Mouse (Mus musculus) right cerebral cortex, postnatal 36 days (tissue): ENCODE results near the gene Slc25a39.

ENCODE experiments used
- DNase-seq, 2 experiments: peaks; one replicate each; pipeline ENCODE4 v3.0.0; 2022; ENCODE audit warnings: low spot score in 2 of 2, mixed read lengths in 1 of 2

The Slc25a39 gene

DNA sequence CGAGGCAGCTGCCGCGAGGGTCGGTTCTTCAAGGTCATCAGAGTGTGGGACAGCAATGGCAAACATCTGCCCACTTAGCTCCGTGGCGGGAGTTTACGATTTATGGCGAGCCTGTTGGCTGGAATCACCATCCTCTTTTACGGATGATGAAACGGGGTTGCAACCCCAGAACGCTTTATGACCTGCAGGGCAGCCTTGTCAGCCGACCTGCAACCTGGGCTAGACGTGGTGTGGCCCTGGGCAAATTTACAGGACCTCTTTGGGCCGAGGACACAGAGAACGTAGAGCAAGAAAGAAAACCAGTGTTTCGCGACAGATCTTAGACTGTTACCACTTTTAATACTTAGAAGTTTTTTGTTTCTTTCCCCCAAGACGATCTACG lies at the start of gene Slc25a39:
TSS of gene Slc25a39 (minus strand) at position 113 of the 382 bp plus-strand sequence.
- no peak for DNase-seq

DNA sequence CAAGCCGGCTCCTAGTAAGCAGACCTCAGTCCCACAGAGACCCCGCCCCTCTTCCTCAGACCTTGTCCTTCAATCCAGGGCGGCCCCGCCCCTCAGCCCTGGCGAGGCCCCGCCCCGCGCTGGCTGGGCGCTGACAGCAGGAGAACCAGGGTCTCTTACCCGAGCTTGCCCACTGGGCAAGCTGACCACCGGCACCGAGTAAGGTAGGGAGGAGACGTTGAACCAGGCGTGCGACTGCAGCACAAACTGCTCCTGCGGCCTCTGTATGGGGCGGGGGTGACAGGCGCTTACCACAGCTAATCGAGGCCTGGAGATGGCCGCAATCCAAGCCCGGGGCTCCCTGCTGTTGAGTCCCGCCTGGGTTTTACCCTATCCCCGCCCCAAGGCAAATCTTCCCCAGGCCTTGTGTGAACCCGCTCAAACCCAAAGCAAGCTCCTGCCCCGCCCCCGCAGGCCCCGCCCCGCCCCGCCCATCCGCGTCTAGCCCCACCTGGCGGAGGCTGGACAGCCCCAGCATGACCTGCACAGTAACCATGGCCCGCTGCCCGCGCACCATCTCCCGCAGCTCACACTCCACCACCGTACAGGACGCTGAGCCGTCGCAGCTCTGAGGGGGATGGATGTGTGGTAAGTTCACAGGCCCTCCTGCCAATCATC lies 48.1 kb upstream of the Slc25a39 start:
- no peak for DNase-seq

DNA sequence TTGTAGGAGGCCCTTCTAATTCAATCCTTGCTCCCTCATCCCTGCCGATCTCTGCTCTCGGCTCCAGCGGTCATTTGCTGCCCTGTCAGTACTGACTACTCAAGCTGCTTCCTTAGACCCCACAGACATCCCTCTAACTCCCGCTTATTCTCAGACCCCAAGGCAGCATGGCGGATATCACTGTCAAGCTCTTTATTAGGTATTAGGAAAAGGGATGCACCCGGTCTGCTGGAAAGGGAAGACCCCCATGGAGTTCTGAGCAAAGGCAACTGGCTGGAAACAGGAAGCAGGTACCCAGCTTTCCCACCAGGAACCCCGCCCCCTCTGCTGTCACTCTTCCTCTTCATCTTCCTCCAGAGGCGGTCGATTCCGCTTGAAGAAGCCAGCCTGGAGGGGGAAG lies 45.4 kb upstream of the Slc25a39 start:
- no peak for DNase-seq

DNA sequence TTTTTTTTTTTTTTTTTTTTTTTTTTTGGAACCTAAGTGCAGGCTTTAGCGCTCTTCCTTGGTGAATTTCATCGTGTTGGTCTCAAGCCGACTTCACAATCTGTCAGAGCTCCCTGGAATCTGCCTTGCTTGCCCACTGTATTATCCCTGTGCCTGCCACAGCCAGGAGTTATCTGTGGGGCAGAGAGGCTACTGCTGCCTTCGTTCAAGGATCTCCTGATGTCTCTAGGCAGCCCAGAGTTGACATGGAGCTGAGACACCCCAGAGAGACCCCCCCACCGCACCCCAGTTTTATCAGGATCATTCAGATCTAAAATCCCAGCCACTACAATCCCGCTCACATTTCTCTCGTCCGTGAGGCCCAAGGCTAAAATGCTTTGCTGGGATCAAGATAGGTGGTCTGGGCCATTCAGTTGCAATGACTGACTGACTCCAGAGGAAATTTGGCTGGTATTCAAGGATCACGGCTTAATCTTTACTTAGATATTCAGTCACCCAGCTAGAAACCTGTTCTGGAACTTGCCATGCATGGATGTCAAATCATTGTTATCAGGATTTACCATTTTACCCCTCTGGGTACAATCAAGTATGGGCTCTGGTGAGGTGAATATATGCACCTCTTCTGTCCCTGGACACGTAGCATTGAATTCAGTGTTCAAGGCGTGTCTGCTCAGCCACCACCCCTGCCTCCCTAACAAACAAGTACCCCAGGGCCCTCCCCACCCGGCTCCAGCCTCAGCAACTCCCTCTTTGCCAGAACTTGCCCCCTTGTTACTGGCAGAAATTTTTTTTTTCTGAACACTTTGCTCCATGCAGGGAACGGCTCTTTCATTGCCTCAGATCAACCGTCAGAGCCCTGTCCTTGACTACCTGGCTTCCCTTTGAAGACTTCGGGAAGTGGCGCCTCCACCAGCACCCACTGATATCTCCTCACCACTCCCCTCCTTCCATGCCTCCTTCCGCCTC lies 41.6 kb upstream of the Slc25a39 start:
- no peak for DNase-seq

DNA sequence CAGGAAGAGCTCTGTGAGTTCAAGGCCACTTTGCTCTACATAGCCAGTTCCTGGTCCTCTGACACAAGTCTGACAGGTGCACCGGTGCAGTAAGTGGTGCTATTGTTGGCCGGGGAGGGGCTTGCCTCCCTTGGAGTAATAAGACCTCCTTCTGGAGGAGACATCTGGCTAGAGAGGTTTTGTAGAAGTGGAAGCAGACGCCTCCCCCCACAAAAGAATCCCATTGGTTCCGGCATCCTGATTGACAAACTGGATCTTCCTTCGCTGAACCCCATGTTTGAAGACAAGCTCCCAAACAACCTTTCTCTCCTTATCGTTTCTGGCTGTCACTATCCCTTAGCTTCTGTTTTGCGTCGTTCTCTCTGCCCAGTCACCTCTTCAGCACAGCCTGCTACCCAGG lies 40.6 kb upstream of the Slc25a39 start:
- DNase-seq = no peak

DNA sequence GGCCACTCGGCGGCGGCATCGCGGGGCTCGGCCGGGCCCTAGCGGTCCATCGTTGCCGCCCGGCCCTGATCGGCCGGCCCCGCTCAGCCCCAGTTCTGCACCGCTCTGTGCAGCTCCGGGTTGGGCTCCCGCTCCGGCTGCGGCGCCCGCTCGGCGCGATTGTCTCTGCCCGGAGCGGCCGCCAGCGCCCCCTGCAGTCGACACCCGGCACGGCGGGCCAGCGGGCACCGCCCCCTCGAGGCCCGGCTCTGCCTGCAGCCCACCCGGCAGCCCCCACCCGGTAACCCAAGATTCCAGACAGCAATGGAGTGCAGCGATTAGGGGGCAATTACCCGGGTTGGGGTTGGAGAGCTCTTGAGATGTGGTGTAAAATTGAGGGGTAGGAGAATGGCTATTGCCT lies 39.8 kb upstream of the Slc25a39 start, which contains the start of gene Fam171a2:
TSS of gene Fam171a2 (minus strand) at position 186 of the 400 bp plus-strand sequence.
- DNase-seq = no peak

DNA sequence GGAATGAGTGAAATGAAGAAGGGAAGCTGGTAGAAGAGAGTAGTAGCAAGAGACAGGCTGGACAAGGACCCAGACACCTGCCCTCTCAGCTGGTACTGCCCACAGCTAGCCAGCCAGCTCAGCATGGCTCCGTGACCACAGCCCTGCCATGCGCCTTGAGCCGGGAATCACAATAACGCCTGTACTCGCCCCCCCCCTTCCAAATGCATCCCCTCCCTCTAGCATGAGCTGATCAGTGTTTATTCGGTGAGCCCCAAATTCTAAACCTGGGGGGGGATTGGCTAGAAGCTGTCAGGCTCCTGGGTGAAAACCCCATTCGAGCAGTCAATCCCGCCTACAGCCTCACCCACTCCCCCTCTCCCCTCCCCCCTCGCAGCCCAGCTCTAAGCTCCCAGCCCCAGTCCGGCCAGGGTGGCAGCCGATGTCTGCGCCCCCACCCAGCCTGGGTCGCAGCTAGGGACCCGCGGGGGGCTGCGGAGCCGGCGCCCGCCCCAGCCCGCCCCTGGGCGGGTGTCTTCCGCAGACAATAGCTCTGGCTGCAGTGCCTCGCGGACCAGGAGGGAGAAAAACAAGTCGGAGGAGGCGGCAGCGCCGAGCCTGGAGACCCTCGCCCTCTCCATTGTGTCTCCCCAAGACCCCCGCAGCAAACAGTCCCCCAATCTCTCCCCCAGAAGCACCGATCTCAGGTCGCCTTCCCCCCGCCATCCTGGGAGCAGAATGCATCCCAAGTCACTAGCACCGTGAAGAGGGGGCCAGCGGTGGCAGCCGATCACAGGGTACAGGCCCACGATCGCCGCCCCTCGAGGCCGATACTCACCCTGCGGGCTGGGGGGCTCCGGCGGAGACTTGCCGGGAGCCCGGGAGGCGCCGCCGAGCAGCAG lies 39.1 kb upstream of the Slc25a39 start:
- DNase-seq = no peak

DNA sequence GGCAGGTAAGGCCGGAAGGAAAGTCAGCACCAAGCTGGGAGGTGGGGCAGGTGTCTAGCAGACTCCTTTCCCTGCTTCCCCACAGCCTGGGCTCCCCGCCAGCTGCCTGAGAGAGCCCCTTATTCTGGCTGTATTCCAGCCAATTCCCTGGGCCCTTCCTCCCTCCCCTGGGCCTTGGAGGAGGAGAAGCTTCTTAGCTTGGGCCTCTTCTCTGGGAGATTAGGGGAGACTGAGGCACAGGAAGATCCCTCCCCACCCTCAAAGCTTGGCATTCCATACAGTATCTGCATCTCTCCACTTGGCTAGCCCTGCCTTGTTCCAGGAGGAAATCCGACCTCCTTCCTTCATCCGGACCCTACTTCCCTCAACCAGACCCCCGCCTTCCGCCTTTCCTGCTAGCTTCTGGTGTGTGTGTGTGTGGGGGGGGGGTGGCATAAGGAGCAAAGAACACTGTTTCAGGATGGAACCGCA lies 38.2 kb upstream of the Slc25a39 start:
- no peak for DNase-seq

DNA sequence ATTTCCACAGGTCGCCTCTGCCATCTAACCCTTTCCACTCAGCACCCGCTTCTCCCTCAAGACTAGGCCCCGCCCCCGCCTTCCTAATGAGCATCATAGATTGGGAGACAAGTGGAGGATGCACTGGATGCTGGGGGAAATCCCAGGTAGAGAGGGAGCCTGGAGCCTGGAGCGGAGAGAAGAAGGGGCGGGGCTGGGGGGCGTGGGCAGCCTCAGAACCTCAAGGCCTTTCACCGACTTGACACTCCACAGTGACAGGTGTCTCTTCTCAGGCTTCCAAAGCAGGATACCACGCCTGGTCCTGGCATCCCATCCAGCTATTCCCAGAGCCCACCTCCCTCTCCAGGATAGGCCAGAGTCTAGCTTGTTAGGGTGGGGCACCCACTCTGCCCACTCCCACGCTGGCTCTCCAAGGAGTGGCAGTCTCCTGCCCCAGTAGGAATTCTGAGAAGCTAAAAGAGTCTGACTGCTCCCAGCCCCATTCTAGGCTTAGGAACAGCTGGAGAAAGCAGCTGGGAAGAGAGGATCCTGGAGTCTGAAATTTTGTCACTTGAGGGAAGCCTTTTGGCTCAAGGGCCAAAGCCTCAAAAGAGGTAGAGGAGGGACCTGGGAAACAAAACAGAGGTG lies 37.6 kb upstream of the Slc25a39 start:
- DNase-seq = no peak

DNA sequence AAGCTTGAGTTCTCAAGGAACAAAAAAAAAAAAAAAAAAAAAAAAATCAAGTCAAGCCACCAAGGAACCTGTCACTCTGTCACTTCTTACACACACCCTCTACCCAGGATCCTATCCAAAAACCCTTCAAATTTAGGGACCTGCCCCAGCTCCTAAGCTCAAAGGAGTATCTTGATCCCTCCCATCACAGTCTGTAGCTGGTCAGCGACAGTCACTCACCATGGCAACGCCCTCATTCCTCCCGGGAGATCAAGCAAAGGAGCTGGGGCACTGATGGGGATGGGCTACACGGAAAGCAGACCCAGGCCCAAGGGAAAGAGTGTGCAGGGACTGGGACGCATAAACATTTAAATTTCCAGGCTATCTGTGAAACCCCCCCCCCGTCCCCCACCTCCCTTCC lies 37.0 kb upstream of the Slc25a39 start:
- DNase-seq = no peak

DNA sequence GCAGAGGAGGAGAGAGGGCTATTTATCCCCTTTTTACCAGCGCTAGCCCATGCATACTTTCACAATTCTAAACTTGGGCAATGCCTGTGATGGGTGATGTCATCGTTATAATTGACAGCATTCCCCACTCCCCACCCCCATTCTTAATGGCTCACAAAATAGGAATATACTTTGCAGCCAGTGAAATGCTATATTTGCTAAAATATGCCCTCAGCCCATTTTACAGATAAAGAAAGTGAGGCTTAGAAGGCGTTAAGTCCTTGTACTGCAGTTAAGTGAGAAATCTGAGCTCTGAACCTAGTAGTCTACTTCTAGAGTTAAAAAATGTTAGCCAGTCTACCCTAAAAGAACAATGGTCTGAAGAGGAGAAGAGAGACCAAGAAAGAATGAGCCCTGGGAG lies 36.6 kb upstream of the Slc25a39 start:
- no peak for DNase-seq

DNA sequence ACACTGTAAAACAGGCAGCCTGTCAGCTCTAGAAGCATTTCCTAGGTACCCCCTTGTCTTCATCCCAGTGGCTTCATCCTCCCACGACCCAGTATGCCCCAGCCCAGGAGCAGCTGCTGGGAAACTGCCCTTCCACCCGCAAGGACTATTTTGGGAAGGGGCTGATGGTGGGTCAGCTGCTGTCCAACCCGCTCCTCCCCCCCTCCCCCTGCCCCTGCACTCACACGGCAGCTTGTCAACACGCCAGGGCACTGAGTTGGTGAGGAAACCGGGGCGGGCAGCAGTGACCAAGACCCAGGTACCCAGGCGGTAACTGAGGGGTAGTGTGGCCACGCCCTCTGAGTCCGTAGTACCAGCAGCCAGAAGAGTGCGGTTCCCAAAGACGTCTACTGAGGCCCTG lies 36.0 kb upstream of the Slc25a39 start:
- DNase-seq = no peak

DNA sequence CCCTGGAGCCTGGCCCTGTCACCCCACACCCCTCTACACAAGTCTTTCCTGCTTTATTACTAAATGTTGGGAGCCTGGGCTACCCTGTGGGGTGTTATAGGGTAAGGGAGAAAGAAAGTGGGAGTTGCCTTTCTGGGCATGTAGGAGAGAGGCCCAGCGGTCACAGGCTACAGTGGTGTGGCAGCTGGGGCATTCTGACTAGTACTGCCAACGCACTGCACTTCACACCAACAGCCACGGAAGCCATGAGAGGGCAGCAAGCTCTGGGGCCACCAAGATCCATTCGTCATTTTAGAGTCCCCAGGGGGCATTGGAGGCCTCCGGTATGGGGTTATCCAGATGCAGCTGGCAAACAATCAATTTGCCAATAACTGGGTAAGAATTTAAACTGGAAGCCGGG lies 34.3 kb upstream of the Slc25a39 start:
- no peak for DNase-seq

DNA sequence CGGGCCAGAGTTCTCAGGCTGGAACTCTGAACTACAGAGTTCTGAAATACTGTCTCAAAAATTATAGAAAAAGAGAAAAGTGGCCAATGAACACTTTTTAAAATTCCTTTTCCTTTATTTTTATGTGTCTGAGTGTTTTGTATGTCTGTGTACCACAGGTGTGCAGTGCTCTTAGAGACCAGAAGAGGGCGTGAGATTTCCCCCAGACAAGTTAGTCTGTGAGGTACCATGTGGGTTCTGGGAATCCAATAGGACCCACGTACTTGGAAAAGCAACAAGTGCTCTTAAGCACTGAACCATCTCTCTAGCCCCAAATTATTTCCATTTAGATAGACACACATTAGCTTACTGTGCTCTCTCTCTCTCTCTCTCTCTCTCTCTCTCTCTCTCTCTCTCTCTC lies 33.7 kb upstream of the Slc25a39 start:
- DNase-seq = no peak

DNA sequence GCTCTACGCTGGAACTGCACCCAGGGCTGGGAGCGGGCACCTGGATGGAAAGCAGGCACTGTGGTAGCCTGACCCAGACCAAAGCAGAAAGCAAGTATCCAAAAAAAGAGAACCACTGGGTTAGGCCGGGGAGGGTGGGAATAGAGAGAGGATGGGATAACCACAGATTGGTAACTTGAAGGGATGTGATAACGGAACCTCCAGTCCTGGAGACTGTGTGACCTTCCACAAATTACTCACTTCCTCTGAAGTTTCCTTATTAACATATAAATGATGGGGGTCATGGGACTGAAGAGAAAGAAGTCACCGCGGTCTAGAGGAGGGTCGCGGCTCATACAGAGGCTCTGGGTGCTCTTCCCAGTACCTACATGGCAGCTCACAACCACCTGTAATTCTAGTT lies 32.5 kb upstream of the Slc25a39 start:
- DNase-seq = no peak

DNA sequence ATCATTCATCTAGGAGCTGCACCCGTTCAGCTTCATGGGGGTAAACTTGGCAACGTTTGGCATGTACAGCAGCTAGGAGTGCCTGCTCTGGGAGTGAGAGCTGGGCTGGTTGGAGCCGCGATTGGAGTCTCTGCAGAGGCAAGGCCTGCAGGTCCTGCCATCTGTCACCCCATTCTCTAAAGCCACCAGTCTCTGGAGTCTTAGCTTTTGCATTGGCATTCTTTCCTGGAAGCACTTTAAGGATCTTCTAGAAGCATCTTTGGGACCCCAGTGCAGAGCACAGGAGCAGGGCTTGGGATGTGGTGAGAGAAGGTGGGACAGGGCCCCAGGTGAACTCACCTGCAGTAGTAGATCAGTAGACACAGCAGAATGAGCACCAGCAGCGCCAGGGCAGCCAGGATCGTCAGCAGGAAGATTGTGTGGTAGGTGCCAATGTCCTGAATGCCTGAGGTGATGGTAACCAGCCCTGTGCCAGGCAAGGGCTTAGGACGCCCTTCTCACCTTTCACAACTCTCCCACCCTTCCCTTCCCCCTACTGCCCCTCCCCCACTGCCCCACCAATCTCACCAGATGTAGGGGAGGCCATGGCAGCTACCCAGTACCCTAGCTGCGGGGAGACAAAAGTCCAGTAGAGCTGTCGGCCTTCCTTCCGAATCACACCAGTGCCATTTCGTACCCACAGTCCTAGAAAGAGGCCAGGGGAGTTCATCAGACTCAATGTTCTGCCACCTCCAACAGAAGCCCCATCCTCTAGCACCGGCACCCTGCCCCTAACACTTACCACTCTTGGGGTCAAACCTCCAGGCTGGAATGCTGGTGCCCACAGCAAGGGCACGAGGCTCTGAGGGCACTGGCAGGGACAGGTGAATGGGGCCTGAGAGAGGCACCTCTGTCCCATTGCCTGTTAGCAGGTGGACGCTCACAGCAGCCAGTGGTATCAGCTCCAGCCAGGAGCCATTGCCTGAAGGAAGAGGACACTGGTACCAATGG lies 31.6 kb upstream of the Slc25a39 start:
- DNase-seq = no peak

DNA sequence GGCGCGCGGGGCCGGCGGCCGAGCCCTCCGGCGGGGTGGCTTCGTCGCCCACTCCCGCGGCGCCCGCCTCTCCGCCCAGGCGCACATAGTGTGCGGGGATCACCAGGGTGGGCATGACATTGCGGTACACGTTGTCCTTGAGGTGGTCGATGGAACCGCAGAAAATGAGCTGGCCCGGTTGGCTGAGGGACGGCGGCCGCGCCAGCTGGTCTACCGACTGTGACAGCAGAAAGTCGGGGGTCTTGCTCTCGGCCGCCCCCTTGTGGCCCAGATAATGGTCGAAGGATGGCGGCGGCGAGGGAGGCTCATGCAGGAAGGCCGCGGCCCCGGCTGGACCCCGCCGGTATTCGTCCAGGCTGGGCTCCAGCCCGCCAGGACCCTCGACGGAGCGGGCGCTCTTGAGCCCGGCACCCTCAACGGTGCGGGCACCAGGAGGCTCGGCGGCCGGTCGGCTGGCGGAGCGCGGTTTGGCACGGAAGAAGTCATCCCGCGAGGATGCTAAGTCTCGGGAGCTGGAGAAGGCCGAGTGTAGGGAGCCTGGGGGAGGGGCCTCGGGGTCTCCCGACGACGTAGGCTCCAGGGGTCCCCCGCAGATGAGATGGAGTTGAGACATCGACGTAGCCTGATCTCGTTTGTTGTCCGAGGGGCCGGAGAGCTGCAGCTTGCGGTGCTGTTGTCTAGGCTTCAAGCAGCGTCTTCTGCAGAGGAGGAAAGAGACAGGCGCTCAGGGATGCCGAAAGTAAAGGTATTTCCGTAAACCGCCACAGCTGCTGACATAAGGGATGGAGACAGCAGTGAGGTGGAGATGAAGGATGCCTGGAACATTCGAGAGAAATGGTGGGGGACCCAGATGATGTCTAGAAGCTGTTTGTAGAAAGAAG lies 30.7 kb upstream of the Slc25a39 start:
- DNase-seq = peak in 1 of 2 experiments; percentile 51

DNA sequence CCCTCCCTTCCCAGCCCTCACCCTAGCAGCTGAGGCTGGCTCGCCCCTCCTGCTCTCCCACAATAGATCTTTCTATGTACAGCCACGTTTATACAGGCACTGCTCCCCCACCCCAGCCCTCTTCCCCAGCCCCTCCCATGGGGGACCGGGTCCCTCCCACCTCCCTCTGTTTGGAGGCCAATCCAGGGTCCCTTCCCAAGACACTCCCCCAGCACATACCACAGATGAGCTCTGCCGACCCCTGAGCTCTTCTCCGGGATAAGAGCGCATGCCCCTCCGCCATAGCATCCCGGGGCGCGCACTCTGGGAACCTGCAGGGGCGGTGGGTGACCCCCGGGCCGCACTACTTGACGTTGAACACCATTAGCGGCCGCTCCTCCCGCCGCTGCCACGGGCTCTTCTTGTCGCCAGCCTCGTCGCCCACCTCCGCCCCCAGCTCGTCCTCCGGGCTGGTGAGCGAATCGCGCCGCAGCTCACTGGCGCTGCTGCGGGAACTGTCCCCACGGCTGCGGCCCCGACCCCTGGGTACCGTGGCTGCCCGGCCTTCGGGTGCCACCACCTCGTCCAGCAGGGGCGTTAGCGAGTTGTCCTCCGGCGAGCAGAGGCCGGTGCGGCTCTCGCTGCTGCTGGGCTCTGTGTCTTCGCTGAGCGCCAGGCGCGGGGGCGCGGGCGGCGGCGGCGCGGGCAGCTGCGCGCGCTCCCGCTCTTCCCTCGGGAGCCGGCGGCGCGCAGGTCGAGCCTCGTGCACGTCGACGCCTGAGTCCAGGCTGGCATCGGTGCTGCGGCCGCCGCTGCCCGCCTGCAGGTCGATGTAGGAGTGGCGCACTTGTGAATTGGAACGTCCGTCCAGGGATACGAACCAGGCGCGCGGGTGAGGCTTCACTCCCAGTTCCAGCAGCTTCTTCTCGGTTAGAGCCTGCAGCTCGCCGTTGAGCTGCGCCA lies 29.6 kb upstream of the Slc25a39 start:
- DNase-seq = peak in 1 of 2 experiments; percentile 59
